Mouse (Mus musculus) cortical plate, adult 2 months (tissue): ENCODE results near the gene Capns1.

Experiments
- CTCF ChIP-seq: fragments of 200-500 bp; IDR thresholded peaks from 2 replicates; pipeline ENCODE4 v1.5.1; 2011; ENCODE audit warnings: mild to moderate bottlenecking, control low read depth, low read length; ENCODE audit not compliant: insufficient read depth; ENCODE audit errors: extremely low read depth
- POLR2A ChIP-seq: fragments of 200-500 bp; IDR thresholded peaks from 2 replicates; pipeline ENCODE4 v1.6.1; 2011; ENCODE audit warnings: mild to moderate bottlenecking, low read length, control low read depth; ENCODE audit not compliant: insufficient read depth; ENCODE audit errors: extremely low read depth

DNA sequence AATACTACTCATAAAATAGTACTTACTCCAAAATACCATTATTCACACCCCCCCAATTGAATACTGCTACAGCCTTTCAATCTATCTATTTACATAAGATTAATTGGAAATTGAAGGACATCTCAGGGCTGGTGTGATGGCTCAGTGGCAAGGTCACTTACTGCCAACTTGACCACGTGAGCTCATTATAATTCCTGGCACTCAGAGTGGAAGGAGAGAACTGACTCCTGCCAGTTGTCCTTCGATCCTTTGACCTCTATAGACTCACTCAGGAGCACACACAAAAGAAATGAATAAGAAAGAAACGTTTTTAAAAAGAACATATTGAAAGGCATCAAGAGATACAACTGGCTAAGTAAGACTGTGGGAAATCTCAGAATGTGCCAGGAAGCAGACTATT lies 17.3 kb upstream of the Capns1 start:
- TF ChIP-seq CTCF (no peak), POLR2A (no peak)
